Mouse (Mus musculus) urinary bladder, adult 2 months (tissue): Measurements from ENCODE around the gene Ajap1. TPM values are rescaled to one million over a fixed set of nuclear protein-coding genes. Genes with fewer than 3 reads are reported as not detected.

Experiments used
- DNase-seq: peaks from one replicate; pipeline ENCODE4 v3.0.0; 2022; ENCODE audit warnings: low spot score
- polyA plus RNA-seq: library from polyadenylated mRNA; depleted of rRNA; stranded (reverse); fragments of >200 nt; gene quantifications from 2 replicates; pipeline ENCODE4 v1.2.3, GENCODE M21; 2012

Ajap1 gene
- polyA plus RNA-seq, 1 experiment = 0.37 TPM

- no peak for DNase-seq
Observed at GRCm38 (mm10) chr4:153453496-153453895, 29.1 kb downstream of the Ajap1 start.

GRCm38 (mm10) chr4:153451516-153451915 lies 31.1 kb downstream of the Ajap1 start:
- DNase-seq = no peak

GRCm38 (mm10) chr4:153442522-153442921 lies 40.1 kb downstream of the Ajap1 start:
- DNase-seq = no peak

- DNase-seq = no peak
Observed at GRCm38 (mm10) chr4:153439868-153440267, 42.7 kb downstream of the Ajap1 start.

GRCm38 (mm10) chr4:153439031-153439430 lies 43.6 kb downstream of the Ajap1 start:
- no peak for DNase-seq

- DNase-seq = no peak
Observed at GRCm38 (mm10) chr4:153437196-153437595, 45.4 kb downstream of the Ajap1 start.

GRCm38 (mm10) chr4:153435917-153436316 lies 46.7 kb downstream of the Ajap1 start:
- no peak for DNase-seq

- no peak for DNase-seq
Observed at GRCm38 (mm10) chr4:153429971-153430370, 52.6 kb downstream of the Ajap1 start.

GRCm38 (mm10) chr4:153425961-153426656 lies 56.5 kb downstream of the Ajap1 start:
- DNase-seq = no peak

- DNase-seq = no peak
Observed at GRCm38 (mm10) chr4:153424324-153424723, 58.3 kb downstream of the Ajap1 start.

GRCm38 (mm10) chr4:153417926-153418325 lies 64.7 kb downstream of the Ajap1 start:
- no peak for DNase-seq

GRCm38 (mm10) chr4:153417164-153417896 lies 65.3 kb downstream of the Ajap1 start:
- no peak for DNase-seq

GRCm38 (mm10) chr4:153416111-153416510 lies 66.5 kb downstream of the Ajap1 start:
- DNase-seq = no peak

GRCm38 (mm10) chr4:153398421-153398820 lies 84.2 kb downstream of the Ajap1 start:
- no peak for DNase-seq

GRCm38 (mm10) chr4:153387478-153387877 lies 95.1 kb downstream of the Ajap1 start:
- DNase-seq = no peak

GRCm38 (mm10) chr4:153381433-153381832 lies 101.2 kb downstream of the Ajap1 start:
- DNase-seq = no peak

- no peak for DNase-seq
Observed at GRCm38 (mm10) chr4:153380885-153381284, 101.7 kb downstream of the Ajap1 start.

GRCm38 (mm10) chr4:153377981-153378380 lies 104.6 kb downstream of the Ajap1 start:
- DNase-seq = no peak

GRCm38 (mm10) chr4:153374233-153374632 lies 108.4 kb downstream of the Ajap1 start:
- no peak for DNase-seq

- DNase-seq = no peak
Observed at GRCm38 (mm10) chr4:153373125-153373524, 109.5 kb downstream of the Ajap1 start.

- no peak for DNase-seq
Observed at GRCm38 (mm10) chr4:153368620-153369159, 113.9 kb downstream of the Ajap1 start.

GRCm38 (mm10) chr4:153360868-153361545 lies 121.6 kb downstream of the Ajap1 start:
- no peak for DNase-seq

GRCm38 (mm10) chr4:153358243-153358550 lies 124.4 kb downstream of the Ajap1 start:
- no peak for DNase-seq
